In the genomic region with DNA sequence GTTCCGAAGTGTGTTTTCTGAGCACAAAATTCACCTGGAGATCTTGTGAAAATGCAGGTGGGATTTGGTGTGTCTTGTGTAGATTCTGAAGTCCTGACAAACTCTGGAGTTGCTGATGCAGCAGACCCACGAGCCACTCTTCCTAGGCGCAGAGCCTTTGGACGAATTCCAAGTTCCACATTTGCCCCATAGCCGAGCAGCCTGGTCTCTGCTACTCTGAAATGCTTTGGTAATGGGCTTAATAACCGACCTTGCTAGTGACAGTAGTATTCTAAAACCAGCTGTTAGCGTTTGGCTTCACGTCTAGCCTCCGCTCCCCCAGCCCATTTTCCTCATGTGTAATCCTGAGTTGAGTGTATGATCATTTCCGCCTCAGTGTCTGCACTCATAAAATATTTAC, we compare ENCODE assay signal across 19 mouse cellular contexts.
DNase-seq lines count a peak whose midpoint lies in the region; ATAC-seq and TF ChIP-seq lines count a peak whose summit lies in the region.
"Had no signal": no experiment of that assay in that cellular context is flagged by ENCODE, and none has a peak within 500 bp of the region (broad histone marks: within the 10 kb centered on the region; RNA-seq: fewer than 3 reads in every experiment).

No protein-coding gene starts in this region.

- 84% methylated on average over 10 of the region's 10 CpGs for WGBS in midbrain, embryonic 14.5 days
- 92% methylated on average over 10 of the region's 10 CpGs for WGBS in midbrain, embryonic 11.5 days
- 56% methylated on average over 10 of the region's 10 CpGs for WGBS in olfactory bulb, adult 2 months

- no peaks in the 10 kb centered on the region for H3K27me3 ChIP-seq in midbrain, embryonic 14.5 days (ENCODE audit: control insufficient read depth, insufficient read depth, low read length)
- no peaks in the 10 kb centered on the region for H3K27me3 ChIP-seq in midbrain, embryonic 11.5 days (ENCODE audit: control insufficient read depth, insufficient read depth, low read length)
- H3K27me3 ChIP-seq: CH12.LX; heart, embryonic 13.5 days; hindbrain, embryonic 12.5 days; Patski had no signal

- TF ChIP-seq CTCF in brain, embryonic 14.5 days (IDR thresholded peaks at IDR 0.05; ENCODE audit: borderline replicate concordance, extremely low read depth, insufficient read depth, insufficient read length): no peak
- TF ChIP-seq CTCF in olfactory bulb, adult 2 months (IDR thresholded peaks at IDR 0.05; ENCODE audit: insufficient read depth, low read depth, low read length): no peak

- TF ChIP-seq POLR2A in brain, embryonic 14.5 days (IDR thresholded peaks at IDR 0.05; ENCODE audit: borderline replicate concordance, extremely low read depth, insufficient read depth, insufficient read length, poor library complexity, severe bottlenecking): no peak
- no peak for TF ChIP-seq POLR2A in olfactory bulb, adult 2 months (IDR thresholded peaks at IDR 0.05; ENCODE audit: insufficient read depth, low read depth, low read length)

- no peak overlapping the region for H3K27ac ChIP-seq in midbrain, embryonic 14.5 days (replicated peaks; ENCODE audit: low read depth, low read length)
- H3K27ac ChIP-seq in midbrain, embryonic 11.5 days (ENCODE audit: low read depth, low read length): no peak overlapping the region
- peak overlapping the region; percentile 95 for H3K27ac ChIP-seq in olfactory bulb, adult 2 months (ENCODE audit: insufficient read depth, low read depth, low read length)
- H3K27ac ChIP-seq: heart, embryonic 13.5 days; hindbrain, embryonic 12.5 days had no signal

- peak; percentile 46 for DNase-seq in heart, adult 11 months
- no peak for DNase-seq in heart, adult 9 months (ENCODE audit: low spot score in 2 of 2)
- peak; percentile 15 for DNase-seq in midbrain, embryonic 14.5 days
- no peak for DNase-seq in midbrain, embryonic 11.5 days (ENCODE audit: low spot score, missing footprints)
- peak; percentile 37 for DNase-seq in brain, embryonic 14.5 days (ENCODE audit: low read depth)
- DNase-seq: adrenal gland, adult 2 months; adrenal gland, postnatal 25 days; cerebellum, adult 2 months; cerebellum, postnatal 10 days; forebrain, postnatal 0 days; gastrocnemius, postnatal 14 days; heart, postnatal 36 days had no signal

- H3K4me2 ChIP-seq in midbrain, embryonic 14.5 days (ENCODE audit: low read length): no peak overlapping the region
- no peak overlapping the region for H3K4me2 ChIP-seq in midbrain, embryonic 11.5 days
- H3K4me2 ChIP-seq: heart, embryonic 13.5 days; hindbrain, embryonic 12.5 days had no signal

- no peaks in the 10 kb centered on the region for H3K9me3 ChIP-seq in midbrain, embryonic 14.5 days (ENCODE audit: control insufficient read depth, low read length)
- H3K9me3 ChIP-seq in midbrain, embryonic 11.5 days (ENCODE audit: control insufficient read depth, low read length): no peaks in the 10 kb centered on the region
- H3K9me3 ChIP-seq: heart, embryonic 13.5 days; hindbrain, embryonic 12.5 days had no signal

- no peak overlapping the region for H3K4me3 ChIP-seq in midbrain, embryonic 14.5 days (replicated peaks; ENCODE audit: low read depth, low read length)
- H3K4me3 ChIP-seq in midbrain, embryonic 11.5 days (ENCODE audit: low read depth, low read length): no peak overlapping the region
- no peak overlapping the region for H3K4me3 ChIP-seq in olfactory bulb, adult 2 months (ENCODE audit: insufficient read depth, low read depth, low read length)
- H3K4me3 ChIP-seq: heart, embryonic 13.5 days; hindbrain, embryonic 12.5 days had no signal

- no peak for ATAC-seq in midbrain, embryonic 14.5 days (ENCODE audit: low FRiP score, low TSS enrichment)
- ATAC-seq in midbrain, embryonic 11.5 days (ENCODE audit: low FRiP score): no peak
- ATAC-seq: activated CD4-positive, CD25-positive, alpha-beta regulatory T cell, adult 4 months; forebrain, postnatal 0 days; hindbrain, embryonic 16.5 days; Patski had no signal

- no peaks in the 10 kb centered on the region for H3K4me1 ChIP-seq in midbrain, embryonic 14.5 days (ENCODE audit: control insufficient read depth, insufficient read depth, low read length)
- H3K4me1 ChIP-seq in midbrain, embryonic 11.5 days (ENCODE audit: control insufficient read depth, insufficient read depth, low read length): no peaks in the 10 kb centered on the region
- H3K4me1 ChIP-seq in olfactory bulb, adult 2 months (ENCODE audit: control insufficient read depth, insufficient read depth, low read length): peaks cover 19% of the 10 kb centered on the region
- H3K4me1 ChIP-seq: heart, embryonic 13.5 days; hindbrain, embryonic 12.5 days had no signal

- H3K36me3 ChIP-seq in midbrain, embryonic 14.5 days (ENCODE audit: control insufficient read depth, insufficient read depth, low read length): no peaks in the 10 kb centered on the region
- no peaks in the 10 kb centered on the region for H3K36me3 ChIP-seq in midbrain, embryonic 11.5 days (ENCODE audit: control insufficient read depth, insufficient read depth, low read length)
- H3K36me3 ChIP-seq: heart, embryonic 13.5 days; hindbrain, embryonic 12.5 days had no signal

- no peak overlapping the region for H3K9ac ChIP-seq in midbrain, embryonic 14.5 days (replicated peaks; ENCODE audit: low read length)
- no peak overlapping the region for H3K9ac ChIP-seq in midbrain, embryonic 11.5 days (ENCODE audit: low read length)
- H3K9ac ChIP-seq: forebrain, postnatal 0 days; heart, embryonic 13.5 days; hindbrain, embryonic 12.5 days had no signal

Comparison
In these comparisons a context has a peak if more than half of its experiments do, and no peak if none do; other contexts are left out.
1. DNase-seq: peak in heart, adult 11 months (single experiment), midbrain, embryonic 14.5 days (single experiment) and brain, embryonic 14.5 days (single experiment); none in heart, adult 9 months (0 of 2) and midbrain, embryonic 11.5 days (single experiment).